Mouse (Mus musculus) olfactory bulb, adult 2 months (tissue): ENCODE results near the gene Tedc1. TPM values are rescaled to one million over a fixed set of nuclear protein-coding genes. Genes with fewer than 3 reads are reported as not detected.

ENCODE experiments used
- H3K27ac ChIP-seq: fragments of 200-500 bp; 2 replicates; pipeline ENCODE4 v1.5.1; 2012; ENCODE audit warnings: low read depth, low read length; ENCODE audit not compliant: insufficient read depth
- H3K4me1 ChIP-seq: fragments of 200-500 bp; 2 replicates; pipeline ENCODE4 v1.6.1; 2012; ENCODE audit warnings: low read length; ENCODE audit not compliant: control insufficient read depth, insufficient read depth
- H3K4me3 ChIP-seq: fragments of 200-500 bp; 2 replicates; pipeline ENCODE4 v1.5.1; 2012; ENCODE audit warnings: mild to moderate bottlenecking, low read depth, low read length, moderate library complexity; ENCODE audit not compliant: insufficient read depth
- CTCF ChIP-seq: fragments of 200-500 bp; IDR thresholded peaks from 2 replicates; pipeline ENCODE4 v1.5.1; 2012; ENCODE audit warnings: low read depth, mild to moderate bottlenecking, low read length, moderate library complexity; ENCODE audit not compliant: insufficient read depth
- POLR2A ChIP-seq: fragments of 200-500 bp; IDR thresholded peaks from 2 replicates; pipeline ENCODE4 v1.6.1; 2012; ENCODE audit warnings: mild to moderate bottlenecking, low read depth, low read length, moderate library complexity; ENCODE audit not compliant: insufficient read depth
- WGBS: fragments of 180-500 bp; shearing (Covaris S2); methylation state at CpG from one replicate; pipeline ENCODE4 v1.1.7; 2018; 5-methylcytosine and 5-hydroxymethylcytosine counted together
- polyA plus RNA-seq: library from polyadenylated mRNA; stranded (reverse); fragments of >200 nt; gene quantifications from 2 replicates; pipeline ENCODE4 v1.2.4, GENCODE M21; 2012; ENCODE audit warnings: low replicate concordance; ENCODE audit not compliant: missing spikeins, insufficient read depth, insufficient read length

The Tedc1 gene
- polyA plus RNA-seq, 1 experiment: not detected

DNA sequence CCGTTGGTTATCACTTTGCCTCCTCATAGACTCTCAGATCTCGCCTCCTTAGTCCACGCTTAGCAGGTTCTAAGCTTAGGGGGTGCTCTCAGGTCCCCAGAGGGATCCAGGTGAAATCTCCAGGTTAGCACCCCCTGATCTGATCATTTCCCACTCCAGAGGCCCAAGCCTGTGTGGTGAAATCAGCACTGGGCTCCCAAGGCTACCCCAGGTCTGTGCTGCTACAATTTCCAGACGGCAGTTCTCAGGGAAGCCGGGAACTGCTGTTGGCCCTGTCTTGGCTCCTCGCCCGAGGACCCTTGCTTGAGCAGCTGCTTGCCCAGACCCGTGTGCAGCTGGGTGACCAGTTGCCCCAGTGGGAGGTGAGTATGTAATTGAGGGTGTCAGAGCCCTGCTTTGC, 781 bp downstream of the Tedc1 start:
- Histone ChIP-seq H3K4me1 (peaks cover 15% of the 10 kb centered on the region), H3K4me3 (no peak overlapping the region), H3K27ac (no peak overlapping the region)
- 21% methylated on average over 8 of the region's 8 CpGs for WGBS
- TF ChIP-seq POLR2A: no peak

- Histone ChIP-seq H3K4me1 (peaks cover 14% of the 10 kb centered on the region), H3K27ac (no peak overlapping the region), H3K4me3 (no peak overlapping the region)
- TF ChIP-seq POLR2A (no peak), CTCF (no peak)
- WGBS: 87% methylated on average over 8 of the region's 8 CpGs
Measured at GRCm38 (mm10) chr12:113157521-113157920, 1.3 kb downstream of the Tedc1 start.

GRCm38 (mm10) chr12:113157971-113158370, 1.8 kb downstream of the Tedc1 start:
- Histone ChIP-seq H3K27ac (no peak overlapping the region), H3K4me1 (peaks cover 17% of the 10 kb centered on the region), H3K4me3 (no peak overlapping the region)
- WGBS: 93% methylated on average over 8 of the region's 8 CpGs
- TF ChIP-seq CTCF (no peak), POLR2A (no peak)

DNA sequence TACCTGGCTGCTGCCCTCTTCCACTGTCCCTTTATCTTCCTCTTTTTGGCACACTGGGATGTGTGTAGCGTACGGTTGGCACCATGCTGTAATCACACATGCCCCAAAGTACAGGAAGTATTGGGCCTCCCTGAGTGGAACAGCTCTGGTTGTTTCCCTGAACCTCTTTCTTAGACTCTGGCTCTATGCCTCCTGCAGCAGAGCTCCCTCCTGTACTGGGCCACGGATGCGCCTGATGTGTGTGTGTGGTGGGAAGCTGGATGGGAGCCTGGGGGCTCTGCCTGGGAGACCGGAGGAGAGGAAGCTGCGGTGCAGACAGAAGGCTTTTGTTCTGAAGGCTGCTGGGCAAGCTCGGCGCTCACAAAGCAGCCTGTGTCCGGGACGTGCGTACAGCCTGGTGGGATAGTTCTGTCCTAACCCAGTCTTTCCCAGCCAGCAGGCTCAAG, 7.4 kb downstream of the Tedc1 start:
- WGBS: 65% methylated on average over 11 of the region's 11 CpGs
- no peak overlapping the region for H3K4me3 ChIP-seq
- peak overlapping the region; percentile 76 for H3K27ac ChIP-seq
- peaks cover 11% of the 10 kb centered on the region for H3K4me1 ChIP-seq
- no peak for TF ChIP-seq POLR2A
- TF ChIP-seq CTCF: no peak

DNA sequence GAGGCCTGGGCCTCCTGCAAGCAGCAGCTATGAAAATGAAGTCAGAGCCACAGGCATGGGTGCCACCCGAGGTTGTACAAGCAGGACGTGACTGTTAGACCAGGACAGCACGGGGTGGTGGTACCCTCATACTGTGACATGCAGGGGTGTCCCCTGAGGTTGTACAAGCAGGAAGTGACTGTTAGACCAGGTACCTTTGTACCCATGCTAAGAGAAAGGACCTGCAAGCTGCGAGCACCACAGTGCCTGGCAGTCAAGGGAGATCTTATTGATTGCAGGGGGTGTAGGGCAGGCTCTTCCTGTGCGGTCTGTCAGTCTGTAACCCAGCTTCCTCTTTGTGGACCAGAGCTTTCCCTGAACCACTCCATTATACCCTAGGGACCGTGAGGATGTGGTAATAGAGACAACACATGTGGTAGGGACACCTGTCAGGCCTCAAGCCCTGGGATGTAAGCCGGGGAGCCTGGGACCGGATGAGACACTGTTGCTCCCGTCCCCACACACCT, 11.9 kb downstream of the Tedc1 start:
- H3K4me1 ChIP-seq: peaks cover 7% of the 10 kb centered on the region
- WGBS: 88% methylated on average over 9 of the region's 9 CpGs
- H3K27ac ChIP-seq: no peak overlapping the region
- no peak for TF ChIP-seq POLR2A
- TF ChIP-seq CTCF: no peak
- no peak overlapping the region for H3K4me3 ChIP-seq

DNA sequence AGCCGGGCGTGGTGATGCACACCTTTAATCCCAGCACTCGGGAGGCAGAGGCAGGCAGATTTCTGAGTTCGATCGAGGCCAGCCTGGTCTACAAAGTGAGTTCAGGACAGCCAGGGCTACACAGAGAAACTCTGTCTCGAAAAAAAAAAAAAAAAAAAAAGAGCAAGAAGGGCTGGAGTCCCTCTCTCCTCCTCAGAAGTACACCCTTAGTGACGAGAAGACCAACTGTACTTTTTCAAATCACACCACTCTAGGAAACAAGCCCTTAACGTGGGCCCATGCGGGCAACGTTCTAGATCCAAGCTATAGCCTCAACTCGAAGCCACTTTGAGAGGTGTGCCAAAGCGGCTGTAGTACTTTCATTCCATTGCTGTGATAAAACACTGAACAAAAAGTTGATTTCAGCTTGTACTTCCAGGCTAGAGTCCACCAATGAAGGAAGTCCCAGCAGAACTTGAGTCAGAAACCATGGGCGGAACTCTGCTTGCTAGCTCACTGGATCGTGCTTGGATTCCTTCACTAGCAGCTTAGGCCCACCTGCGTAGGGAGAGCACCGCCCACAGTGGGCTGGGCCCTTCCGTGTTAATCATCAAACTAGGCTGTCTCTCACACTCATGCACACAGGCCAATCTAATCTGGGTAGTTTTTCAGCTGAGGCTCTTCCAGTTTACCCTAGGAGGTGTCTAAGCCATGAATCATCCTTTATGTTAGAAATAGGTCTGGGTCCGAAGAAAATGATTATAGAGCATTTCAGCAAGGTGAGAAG, 20.9 kb downstream of the Tedc1 start:
- Histone ChIP-seq H3K27ac (no peak overlapping the region), H3K4me1 (no peaks in the 10 kb centered on the region), H3K4me3 (no peak overlapping the region)
- TF ChIP-seq POLR2A (no peak), CTCF (no peak)
- WGBS: 89% methylated on average over 18 of the region's 18 CpGs

- Histone ChIP-seq H3K27ac (no peak overlapping the region), H3K4me1 (peaks cover 9% of the 10 kb centered on the region), H3K4me3 (no peak overlapping the region)
- 86% methylated on average over 4 of the region's 4 CpGs for WGBS
- TF ChIP-seq POLR2A (no peak), CTCF (no peak)
Measured at GRCm38 (mm10) chr12:113181020-113181419, 24.8 kb downstream of the Tedc1 start.

GRCm38 (mm10) chr12:113184945-113185344, 28.7 kb downstream of the Tedc1 start:
- no peak for TF ChIP-seq POLR2A
- TF ChIP-seq CTCF: no peak
- peaks cover 36% of the 10 kb centered on the region for H3K4me1 ChIP-seq
- WGBS: 71% methylated on average over 5 of the region's 5 CpGs
- no peak overlapping the region for H3K27ac ChIP-seq
- H3K4me3 ChIP-seq: no peak overlapping the region

DNA sequence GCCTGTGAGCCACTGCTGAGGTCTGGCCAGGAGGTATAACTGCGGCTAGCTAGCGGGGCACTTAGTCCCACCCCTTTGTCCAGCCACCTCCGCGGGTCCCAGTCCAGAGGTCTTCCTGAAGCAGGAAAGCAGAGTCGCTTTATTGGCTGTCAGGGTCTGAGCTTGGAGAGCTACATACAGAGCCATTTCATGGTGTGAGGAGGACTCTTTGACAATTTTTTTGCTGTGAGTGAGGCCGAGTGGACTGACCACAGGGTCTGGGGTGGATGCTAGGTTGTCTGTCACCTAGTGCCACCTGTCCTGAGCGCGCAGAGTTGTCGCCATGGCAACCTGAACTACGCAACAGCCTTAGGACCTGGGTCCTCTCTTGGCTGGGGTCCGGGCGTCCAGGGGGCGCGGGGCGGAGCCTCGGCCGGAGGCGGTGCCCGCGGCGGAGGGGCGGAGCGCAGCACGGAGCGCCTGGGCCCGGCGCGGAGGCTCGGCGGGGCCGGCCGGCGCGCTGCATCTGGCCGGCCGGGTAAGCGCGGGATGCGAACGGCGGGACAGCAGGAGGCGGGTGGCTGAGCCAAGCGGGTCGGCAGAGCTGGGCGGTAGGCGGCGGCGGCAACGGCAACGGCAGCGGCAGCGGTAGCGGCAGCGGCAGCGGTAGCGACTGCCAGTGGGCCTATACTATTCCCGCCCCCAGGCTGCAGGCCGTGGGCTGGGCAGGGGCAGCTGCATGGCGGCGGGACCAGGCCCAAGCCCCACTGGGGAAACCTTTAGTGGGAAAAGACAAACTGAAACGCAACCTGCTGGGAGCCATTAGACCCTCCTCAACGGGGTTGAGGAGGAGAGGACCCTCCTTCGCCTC, 29.4 kb downstream of the Tedc1 start, which contains the start of gene Tmem121:
Tmem121 (plus strand) TSS at position 489 of the 850 bp plus-strand sequence.
- TF ChIP-seq CTCF (no peak), POLR2A (peak; percentile 47)
- peaks cover 36% of the 10 kb centered on the region for H3K4me1 ChIP-seq
- H3K4me3 ChIP-seq: peak within 1 kb of the TSS; percentile 94
- WGBS: 2% methylated on average over 62 of the region's 63 CpGs
- peak within 1 kb of the TSS; percentile 40; the same call in 1 of the 2 replicates for H3K27ac ChIP-seq
